Mouse (Mus musculus): ENCODE results near the gene Pde3a. TPM values are rescaled to one million over a fixed set of nuclear protein-coding genes. Genes with fewer than 3 reads are reported as not detected.

Pde3a gene
- total and polyA plus RNA-seq, 2 experiments = 0.44 to 1.1 TPM

GRCm38 (mm10) chr6:141381881-141382370 is 132.9 kb downstream of the Pde3a start:
- no peak for TF ChIP-seq POLR2A (IDR thresholded peaks at IDR 0.05; ENCODE audit: extremely low read depth, insufficient read depth, low read length)
- no peak for TF ChIP-seq CTCF (IDR thresholded peaks at IDR 0.05; ENCODE audit: low read depth, low read length)
- H3K36me3 ChIP-seq (ENCODE audit: control insufficient read depth, insufficient read depth, low read length) = no peaks in the 10 kb centered on the region
- peaks cover 2% of the 10 kb centered on the region; the same call in 1 of the 2 replicates for H3K4me1 ChIP-seq (ENCODE audit: control insufficient read depth, insufficient read depth, low read length)
- no peak overlapping the region for H3K4me3 ChIP-seq (ENCODE audit: insufficient read depth, low read depth, low read length)
- no peak for DNase-seq (ENCODE audit: extremely low read depth, low read depth, low spot score)
- 86% methylated on average over 4 of the region's 4 CpGs for WGBS
- no peaks in the 10 kb centered on the region for H3K79me2 ChIP-seq (ENCODE audit: control insufficient read depth, insufficient read depth, low read length)
- H3K27me3 ChIP-seq (ENCODE audit: control insufficient read depth, insufficient read depth, low read length) = no peaks in the 10 kb centered on the region
- H3K27ac ChIP-seq (replicated peaks; ENCODE audit: insufficient read depth, low read depth, low read length) = no peak overlapping the region
- H3K9ac ChIP-seq (ENCODE audit: low read depth, low read length) = no peak overlapping the region

GRCm38 (mm10) chr6:141388104-141388503 is 139.0 kb downstream of the Pde3a start:
- Histone ChIP-seq H3K9ac (ENCODE audit: low read depth, low read length) (no peak overlapping the region), H3K4me3 (ENCODE audit: insufficient read depth, low read depth, low read length) (no peak overlapping the region), H3K27me3 (ENCODE audit: control insufficient read depth, insufficient read depth, low read length) (no peaks in the 10 kb centered on the region), H3K4me1 (ENCODE audit: control insufficient read depth, insufficient read depth, low read length) (no peaks in the 10 kb centered on the region), H3K79me2 (ENCODE audit: control insufficient read depth, insufficient read depth, low read length) (no peaks in the 10 kb centered on the region), H3K27ac (replicated peaks; ENCODE audit: insufficient read depth, low read depth, low read length) (no peak overlapping the region), H3K36me3 (ENCODE audit: control insufficient read depth, insufficient read depth, low read length) (no peaks in the 10 kb centered on the region)
- 84% methylated on average over 5 of the region's 5 CpGs for WGBS
- DNase-seq (ENCODE audit: extremely low read depth, low read depth, low spot score) = no peak
- TF ChIP-seq POLR2A (IDR thresholded peaks at IDR 0.05; ENCODE audit: extremely low read depth, insufficient read depth, low read length) = no peak
- TF ChIP-seq CTCF (IDR thresholded peaks at IDR 0.05; ENCODE audit: low read depth, low read length) = no peak

GRCm38 (mm10) chr6:141395926-141396325 is 146.9 kb downstream of the Pde3a start:
- no peak for TF ChIP-seq CTCF (IDR thresholded peaks at IDR 0.05; ENCODE audit: low read depth, low read length)
- TF ChIP-seq POLR2A (IDR thresholded peaks at IDR 0.05; ENCODE audit: extremely low read depth, insufficient read depth, low read length) = no peak
- no peaks in the 10 kb centered on the region for H3K36me3 ChIP-seq (ENCODE audit: control insufficient read depth, insufficient read depth, low read length)
- H3K27me3 ChIP-seq (ENCODE audit: control insufficient read depth, insufficient read depth, low read length) = no peaks in the 10 kb centered on the region
- no peak overlapping the region for H3K9ac ChIP-seq (ENCODE audit: low read depth, low read length)
- H3K79me2 ChIP-seq (ENCODE audit: control insufficient read depth, insufficient read depth, low read length) = no peaks in the 10 kb centered on the region
- WGBS = 94% methylated on average over 3 of the region's 3 CpGs
- no peak for DNase-seq (ENCODE audit: extremely low read depth, low read depth, low spot score)
- no peaks in the 10 kb centered on the region for H3K4me1 ChIP-seq (ENCODE audit: control insufficient read depth, insufficient read depth, low read length)
- H3K27ac ChIP-seq (replicated peaks; ENCODE audit: insufficient read depth, low read depth, low read length) = no peak overlapping the region
- H3K4me3 ChIP-seq (ENCODE audit: insufficient read depth, low read depth, low read length) = no peak overlapping the region

- H3K9ac ChIP-seq (ENCODE audit: low read depth, low read length) = no peak overlapping the region
- no peaks in the 10 kb centered on the region for H3K79me2 ChIP-seq (ENCODE audit: control insufficient read depth, insufficient read depth, low read length)
- H3K27ac ChIP-seq (replicated peaks; ENCODE audit: insufficient read depth, low read depth, low read length) = no peak overlapping the region
- no peaks in the 10 kb centered on the region for H3K36me3 ChIP-seq (ENCODE audit: control insufficient read depth, insufficient read depth, low read length)
- H3K27me3 ChIP-seq (ENCODE audit: control insufficient read depth, insufficient read depth, low read length) = no peaks in the 10 kb centered on the region
- TF ChIP-seq POLR2A (IDR thresholded peaks at IDR 0.05; ENCODE audit: extremely low read depth, insufficient read depth, low read length) (no peak), CTCF (IDR thresholded peaks at IDR 0.05; ENCODE audit: low read depth, low read length) (no peak)
- WGBS = 65% methylated on average over 4 of the region's 4 CpGs
- H3K4me1 ChIP-seq (ENCODE audit: control insufficient read depth, insufficient read depth, low read length) = no peaks in the 10 kb centered on the region
- H3K4me3 ChIP-seq (ENCODE audit: insufficient read depth, low read depth, low read length) = no peak overlapping the region
- DNase-seq (ENCODE audit: extremely low read depth, low read depth, low spot score) = no peak
Measured at GRCm38 (mm10) chr6:141399411-141399810, 150.3 kb downstream of the Pde3a start.

GRCm38 (mm10) chr6:141403943-141404342 is 154.9 kb downstream of the Pde3a start:
- Histone ChIP-seq H3K4me3 (ENCODE audit: insufficient read depth, low read depth, low read length) (no peak overlapping the region), H3K27ac (replicated peaks; ENCODE audit: insufficient read depth, low read depth, low read length) (no peak overlapping the region), H3K4me1 (ENCODE audit: control insufficient read depth, insufficient read depth, low read length) (no peaks in the 10 kb centered on the region), H3K79me2 (ENCODE audit: control insufficient read depth, insufficient read depth, low read length) (no peaks in the 10 kb centered on the region), H3K27me3 (ENCODE audit: control insufficient read depth, insufficient read depth, low read length) (no peaks in the 10 kb centered on the region), H3K9ac (ENCODE audit: low read depth, low read length) (no peak overlapping the region), H3K36me3 (ENCODE audit: control insufficient read depth, insufficient read depth, low read length) (no peaks in the 10 kb centered on the region)
- 88% methylated on average over 2 of the region's 2 CpGs for WGBS
- no peak for DNase-seq (ENCODE audit: extremely low read depth, low read depth, low spot score)
- TF ChIP-seq POLR2A (IDR thresholded peaks at IDR 0.05; ENCODE audit: extremely low read depth, insufficient read depth, low read length) (no peak), CTCF (IDR thresholded peaks at IDR 0.05; ENCODE audit: low read depth, low read length) (no peak)

GRCm38 (mm10) chr6:141404649-141405048 is 155.6 kb downstream of the Pde3a start:
- no peak overlapping the region for H3K9ac ChIP-seq (ENCODE audit: low read depth, low read length)
- DNase-seq (ENCODE audit: extremely low read depth, low read depth, low spot score) = no peak
- no peaks in the 10 kb centered on the region for H3K27me3 ChIP-seq (ENCODE audit: control insufficient read depth, insufficient read depth, low read length)
- H3K4me1 ChIP-seq (ENCODE audit: control insufficient read depth, insufficient read depth, low read length) = no peaks in the 10 kb centered on the region
- no peaks in the 10 kb centered on the region for H3K36me3 ChIP-seq (ENCODE audit: control insufficient read depth, insufficient read depth, low read length)
- no peaks in the 10 kb centered on the region for H3K79me2 ChIP-seq (ENCODE audit: control insufficient read depth, insufficient read depth, low read length)
- 78% methylated on average over 7 of the region's 7 CpGs for WGBS
- TF ChIP-seq POLR2A (IDR thresholded peaks at IDR 0.05; ENCODE audit: extremely low read depth, insufficient read depth, low read length) = no peak
- no peak for TF ChIP-seq CTCF (IDR thresholded peaks at IDR 0.05; ENCODE audit: low read depth, low read length)
- no peak overlapping the region for H3K4me3 ChIP-seq (ENCODE audit: insufficient read depth, low read depth, low read length)
- H3K27ac ChIP-seq (replicated peaks; ENCODE audit: insufficient read depth, low read depth, low read length) = no peak overlapping the region

Measured in liver, adult 2 months (tissue).